Mouse (Mus musculus) ES-CJ7 (cell line): ENCODE measurements at regions not wholly inside any gene's neighbourhood (a gene's known extent, or its start where the extent isn't known, plus 50 kb on each side); places are given as distances from the start of the nearest gene placed in this dataset.
"Not testable (repeated sequence)": the region's sequence is repeated elsewhere in the genome, so short reads cannot be mapped to it uniquely, and the experiment has no call there.

Experiments used
- DNase-seq: peaks from one replicate; pipeline ENCODE4 v3.0.0; 2011; ENCODE audit warnings: low read depth, low spot score

GRCm38 (mm10) chr7:69167456-69167855 is 418.4 kb upstream of the Arrdc4 start:
- no peak for DNase-seq

GRCm38 (mm10) chr7:69161916-69162315 is 412.9 kb upstream of the Arrdc4 start:
- no peak for DNase-seq

GRCm38 (mm10) chr7:69142351-69142750 is 393.3 kb upstream of the Arrdc4 start:
- DNase-seq = peak; percentile 3

- DNase-seq = no peak
Measured at GRCm38 (mm10) chr7:69133441-69133840, 384.4 kb upstream of the Arrdc4 start.

- not testable (repeated sequence) for DNase-seq
Measured at GRCm38 (mm10) chr7:69101770-69102169, 352.7 kb upstream of the Arrdc4 start.

- no peak for DNase-seq
Measured at GRCm38 (mm10) chr7:69097587-69098095, 348.6 kb upstream of the Arrdc4 start.

- DNase-seq = no peak
Measured at GRCm38 (mm10) chr7:69074780-69075179, 325.7 kb upstream of the Arrdc4 start.

GRCm38 (mm10) chr7:69062994-69063393 is 314.0 kb upstream of the Arrdc4 start:
- no peak for DNase-seq

GRCm38 (mm10) chr7:69062506-69062905 is 313.5 kb upstream of the Arrdc4 start:
- no peak for DNase-seq

- DNase-seq = no peak
Measured at GRCm38 (mm10) chr7:69062094-69062493, 313.1 kb upstream of the Arrdc4 start.

- DNase-seq = no peak
Measured at GRCm38 (mm10) chr7:69061242-69061641, 312.2 kb upstream of the Arrdc4 start.

- no peak for DNase-seq
Measured at GRCm38 (mm10) chr7:69016575-69016974, 267.5 kb upstream of the Arrdc4 start.

- no peak for DNase-seq
Measured at GRCm38 (mm10) chr7:69015047-69015446, 266.0 kb upstream of the Arrdc4 start.

- no peak for DNase-seq
Measured at GRCm38 (mm10) chr7:69007237-69007636, 258.2 kb upstream of the Arrdc4 start.

GRCm38 (mm10) chr7:68988061-68988460 is 239.0 kb upstream of the Arrdc4 start:
- no peak for DNase-seq

GRCm38 (mm10) chr7:68983937-68984336 is 234.9 kb upstream of the Arrdc4 start:
- DNase-seq = no peak

GRCm38 (mm10) chr7:68982914-68983502 is 234.0 kb upstream of the Arrdc4 start:
- DNase-seq = no peak

- no peak for DNase-seq
Measured at GRCm38 (mm10) chr7:68978576-68978975, 229.5 kb upstream of the Arrdc4 start.

GRCm38 (mm10) chr7:68976813-68977752 is 228.0 kb upstream of the Arrdc4 start:
- peak; percentile 19 for DNase-seq

GRCm38 (mm10) chr7:68975956-68976355 is 226.9 kb upstream of the Arrdc4 start:
- no peak for DNase-seq

GRCm38 (mm10) chr7:68975580-68975894 is 226.5 kb upstream of the Arrdc4 start:
- DNase-seq = no peak

GRCm38 (mm10) chr7:68974761-68975579 is 225.9 kb upstream of the Arrdc4 start:
- DNase-seq = peak; percentile 34
